Mouse (Mus musculus) myocyte (in vitro differentiated cells): Measurements from ENCODE around the gene Atp8b4. TPM values are rescaled to one million over a fixed set of nuclear protein-coding genes. Genes with fewer than 3 reads are reported as not detected.

Source experiments
- H3K27me3 ChIP-seq: one replicate; pipeline ENCODE4 v1.6.1; 2011; ENCODE audit not compliant: control insufficient read depth, insufficient read depth, insufficient read length
- H3K36me3 ChIP-seq: one replicate; pipeline ENCODE4 v1.6.1; 2011; ENCODE audit not compliant: control insufficient read depth, insufficient read depth
- H3K4me2 ChIP-seq: one replicate; pipeline ENCODE4 v1.6.1; 2011; ENCODE audit warnings: low read depth, control low read depth
- H3K4me3 ChIP-seq: one replicate; pipeline ENCODE4 v1.5.1; 2011; ENCODE audit warnings: mild to moderate bottlenecking, control low read depth, moderate library complexity
- H3K79me2 ChIP-seq: one replicate; pipeline ENCODE4 v1.6.1; 2011; ENCODE audit not compliant: control insufficient read depth, insufficient read depth
- H3ac ChIP-seq: one replicate; pipeline ENCODE4 v1.6.1; 2011; ENCODE audit not compliant: control insufficient read depth, insufficient read length
- CEBPB ChIP-seq: IDR thresholded peaks from 2 replicates; pipeline ENCODE4 v1.6.1; 2011; ENCODE audit warnings: mild to moderate bottlenecking, moderate library complexity; ENCODE audit not compliant: poor library complexity, insufficient read depth, severe bottlenecking
- E2F4 ChIP-seq: IDR thresholded peaks from one replicate; pipeline ENCODE4 v1.6.1; 2011; ENCODE audit warnings: mild to moderate bottlenecking, control low read depth, moderate library complexity; ENCODE audit not compliant: insufficient read depth
- MAX ChIP-seq: IDR thresholded peaks from one replicate; pipeline ENCODE4 v1.6.1; 2011; ENCODE audit warnings: low read depth, mild to moderate bottlenecking, control low read depth
- MYOD1 ChIP-seq, 3 experiments: IDR thresholded peaks; one replicate each; pipeline ENCODE4 v1.6.1; 2011; ENCODE audit warnings: control low read depth in 2 of 3, low read depth in 2 of 3, mild to moderate bottlenecking in 2 of 3, moderate library complexity in 1 of 3; ENCODE audit not compliant: insufficient read length in 2 of 3, control insufficient read depth in 1 of 3
- MYOG ChIP-seq, 3 experiments: IDR thresholded peaks; one replicate each; pipeline ENCODE4 v1.6.1; 2011; ENCODE audit warnings: control low read depth in 2 of 3, low read depth in 2 of 3, mild to moderate bottlenecking in 2 of 3; ENCODE audit not compliant: insufficient read length in 2 of 3, control insufficient read depth in 1 of 3, insufficient read depth in 1 of 3
- POLR2A ChIP-seq: IDR thresholded peaks from one replicate; pipeline ENCODE4 v1.6.1; 2011; ENCODE audit warnings: low read depth, mild to moderate bottlenecking, control low read depth, moderate library complexity; ENCODE audit not compliant: insufficient read length
- POLR2AphosphoS2 ChIP-seq: IDR thresholded peaks from one replicate; pipeline ENCODE4 v1.6.1; 2011; ENCODE audit warnings: low read depth, control low read depth; ENCODE audit not compliant: insufficient read length
- REST ChIP-seq: IDR thresholded peaks from one replicate; pipeline ENCODE4 v1.6.1; 2011; ENCODE audit warnings: mild to moderate bottlenecking, control low read depth, moderate library complexity; ENCODE audit not compliant: insufficient read depth, insufficient read length
- SRF ChIP-seq: IDR thresholded peaks from one replicate; pipeline ENCODE4 v1.6.1; 2011; ENCODE audit warnings: low read depth; ENCODE audit not compliant: control insufficient read depth, insufficient read length
- TCF12 ChIP-seq: IDR thresholded peaks from one replicate; pipeline ENCODE4 v1.6.1; 2011; ENCODE audit warnings: mild to moderate bottlenecking, control low read depth; ENCODE audit not compliant: poor library complexity, insufficient read depth, severe bottlenecking
- TCF3 ChIP-seq: IDR thresholded peaks from one replicate; pipeline ENCODE4 v1.6.1; 2011; ENCODE audit warnings: low read depth, control low read depth; ENCODE audit not compliant: insufficient read length
- USF1 ChIP-seq: IDR thresholded peaks from one replicate; pipeline ENCODE4 v1.6.1; 2011; ENCODE audit warnings: low read depth, mild to moderate bottlenecking, control low read depth, moderate library complexity
- polyA plus RNA-seq: library from polyadenylated mRNA; unstranded; fragments of >200 nt; fragmentation: generic; extraction: Trizol; gene quantifications from one replicate; pipeline ENCODE4 v1.2.1, GENCODE M21; 2012; ENCODE audit warnings: missing spikeins

Atp8b4 gene
- polyA plus RNA-seq, 1 experiment = 0.01 TPM

- Histone ChIP-seq H3K4me3 (no peak overlapping the region), H3ac (no peak overlapping the region), H3K36me3 (no peaks in the 10 kb centered on the region), H3K4me2 (no peak overlapping the region), H3K27me3 (no peaks in the 10 kb centered on the region), H3K79me2 (no peaks in the 10 kb centered on the region)
- no peak for TF ChIP-seq E2F4
- TF ChIP-seq POLR2AphosphoS2 = no peak
- TF ChIP-seq TCF3 = no peak
- no peak for TF ChIP-seq MYOD1 (IDR thresholded peaks at IDR 0.05; ENCODE audit: control insufficient read depth in 1 of 3, insufficient read length in 2 of 3, low read depth in 2 of 3)
- TF ChIP-seq MYOG (IDR thresholded peaks at IDR 0.05; ENCODE audit: control insufficient read depth in 1 of 3, insufficient read depth in 1 of 3, insufficient read length in 2 of 3, low read depth in 2 of 3) = no peak
- no peak for TF ChIP-seq REST
- TF ChIP-seq USF1 = no peak
- TF ChIP-seq MAX = no peak
- TF ChIP-seq POLR2A = no peak
- TF ChIP-seq CEBPB = no peak
- TF ChIP-seq SRF = no peak
- TF ChIP-seq TCF12 = no peak
These were observed 217.4 kb downstream of the Atp8b4 start for GRCm38 (mm10) chr2:126283086-126283485.

DNA sequence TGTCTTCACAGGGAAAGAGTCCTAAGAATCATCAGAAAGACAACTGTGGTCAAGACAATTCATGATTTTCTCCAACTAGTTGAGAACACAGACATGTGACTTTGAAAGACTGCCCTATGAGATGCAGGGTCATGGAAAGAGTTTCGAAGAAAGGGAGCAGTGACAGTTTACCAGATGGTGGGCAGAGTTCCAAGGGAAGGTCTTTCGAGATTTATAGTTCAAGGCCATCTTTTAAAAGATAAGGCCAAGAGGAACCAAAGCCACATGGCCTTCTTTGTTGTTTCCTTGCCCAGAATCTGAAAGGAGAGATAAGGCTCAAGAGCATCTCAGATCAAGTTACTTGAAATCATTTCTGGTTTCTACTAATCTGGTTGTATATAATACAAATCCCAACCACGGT, 225.0 kb downstream of the Atp8b4 start:
- Histone ChIP-seq H3K79me2 (no peaks in the 10 kb centered on the region), H3K36me3 (no peaks in the 10 kb centered on the region), H3K4me3 (no peak overlapping the region), H3ac (no peak overlapping the region), H3K27me3 (no peaks in the 10 kb centered on the region), H3K4me2 (no peak overlapping the region)
- TF ChIP-seq TCF12 (no peak), CEBPB (no peak), MYOD1 (IDR thresholded peaks at IDR 0.05; ENCODE audit: control insufficient read depth in 1 of 3, insufficient read length in 2 of 3, low read depth in 2 of 3) (no peak), MYOG (IDR thresholded peaks at IDR 0.05; ENCODE audit: control insufficient read depth in 1 of 3, insufficient read depth in 1 of 3, insufficient read length in 2 of 3, low read depth in 2 of 3) (no peak), TCF3 (no peak), E2F4 (no peak), SRF (no peak), REST (no peak), USF1 (no peak), MAX (no peak), POLR2AphosphoS2 (no peak), POLR2A (no peak)

GRCm38 (mm10) chr2:126274826-126275405, 225.6 kb downstream of the Atp8b4 start:
- TF ChIP-seq MAX (no peak), TCF3 (no peak), POLR2AphosphoS2 (no peak)
- H3K79me2 ChIP-seq = no peaks in the 10 kb centered on the region
- H3K4me3 ChIP-seq = no peak overlapping the region
- no peaks in the 10 kb centered on the region for H3K36me3 ChIP-seq
- no peak overlapping the region for H3ac ChIP-seq
- H3K4me2 ChIP-seq = no peak overlapping the region
- no peaks in the 10 kb centered on the region for H3K27me3 ChIP-seq

DNA sequence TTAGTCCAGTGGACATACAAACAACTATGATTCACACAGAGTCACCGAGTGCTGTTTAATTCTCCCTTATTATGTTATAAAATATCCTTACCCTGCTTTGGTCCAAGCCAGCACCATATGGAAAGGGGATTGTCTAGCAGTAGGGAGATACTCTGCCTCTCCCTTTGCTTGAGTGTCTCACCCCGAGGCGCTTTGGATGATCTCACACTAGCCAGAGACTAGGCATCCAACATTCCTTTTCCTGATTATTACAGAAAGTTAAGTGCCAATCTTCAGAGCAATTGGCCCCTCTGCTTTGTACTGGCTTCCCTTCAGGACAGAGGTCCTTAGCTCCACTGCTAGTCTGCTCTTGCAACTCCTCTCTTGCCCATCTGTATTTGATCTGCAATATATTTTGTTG, 226.2 kb downstream of the Atp8b4 start:
- no peaks in the 10 kb centered on the region for H3K79me2 ChIP-seq
- no peak overlapping the region for H3K4me3 ChIP-seq
- no peak overlapping the region for H3K4me2 ChIP-seq
- H3K27me3 ChIP-seq = no peaks in the 10 kb centered on the region
- no peaks in the 10 kb centered on the region for H3K36me3 ChIP-seq
- TF ChIP-seq POLR2AphosphoS2 = no peak
- no peak for TF ChIP-seq USF1
- no peak for TF ChIP-seq MYOD1 (IDR thresholded peaks at IDR 0.05; ENCODE audit: control insufficient read depth in 1 of 3, insufficient read length in 2 of 3, low read depth in 2 of 3)
- H3ac ChIP-seq = no peak overlapping the region

Other genes starting within 250 kb of the Atp8b4 start
- gene Slc27a2, start 51.7 kb upstream of the Atp8b4 start, polyA plus RNA-seq = not detected
- 0.36 TPM for gene Hdc, start 118.6 kb upstream of the Atp8b4 start, polyA plus RNA-seq
- gene Gabpb1, start 175.7 kb upstream of the Atp8b4 start, polyA plus RNA-seq = 12.3 TPM
- 18.6 TPM for gene Usp8, start 206.7 kb upstream of the Atp8b4 start, polyA plus RNA-seq